Mouse (Mus musculus): ENCODE results near the gene Mc3r.

GRCm38 (mm10) chr2:172290474-172290873, 42.2 kb downstream of the Mc3r start:
- TF ChIP-seq CTCF (IDR thresholded peaks at IDR 0.05; ENCODE audit: borderline replicate concordance, control insufficient read depth, extremely low read depth, insufficient read depth, low read length, poor library complexity) (no peak), POLR2A (IDR thresholded peaks at IDR 0.05; ENCODE audit: control insufficient read depth, extremely low read depth, insufficient read depth, low read length, poor library complexity) (no peak)
